ENCODE assay signal across 21 mouse cellular contexts in the genomic region with DNA sequence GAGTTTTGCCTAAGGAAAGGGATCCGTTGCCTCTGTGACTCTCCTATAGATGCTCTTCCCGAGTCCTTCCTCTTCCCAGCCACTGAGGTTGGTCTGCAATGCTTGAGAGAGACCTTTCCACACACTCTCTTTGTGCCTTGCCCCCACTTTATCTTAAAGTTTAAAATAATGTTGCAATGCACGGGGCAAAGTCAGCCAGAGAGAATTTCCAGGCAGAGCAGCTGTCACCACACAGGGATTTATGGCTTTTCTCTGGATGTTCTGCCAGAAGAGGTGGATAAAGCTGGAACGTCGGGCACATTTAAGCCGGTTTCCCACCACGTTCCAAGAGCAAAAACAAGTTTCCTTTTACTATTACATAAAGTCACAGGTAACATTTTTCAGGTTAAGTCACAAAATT. TPM values are rescaled to one million over a fixed set of nuclear protein-coding genes. Genes with fewer than 3 reads are reported as not detected.
DNase-seq lines count a peak whose midpoint lies in the region; ATAC-seq lines count a peak whose summit lies in the region.
"Had no signal": no experiment of that assay in that cellular context is flagged by ENCODE, and none has a peak within 500 bp of the region (broad histone marks: within the 10 kb centered on the region; RNA-seq: fewer than 3 reads in every experiment).

No protein-coding gene starts in this region.

- no peak overlapping the region for H3K9ac ChIP-seq in heart, embryonic 16.5 days (ENCODE audit: low read length)
- H3K9ac ChIP-seq in stomach, embryonic 14.5 days (replicated peaks; ENCODE audit: low read depth, low read length) = no peak overlapping the region
- H3K9ac ChIP-seq: forebrain, embryonic 15.5 days; lung, embryonic 15.5 days had no signal

- ATAC-seq in heart, embryonic 16.5 days (replicated peaks; ENCODE audit: extremely low read depth, insufficient read depth, low FRiP score) = peak; percentile 51; the same call in 1 of the 2 replicates
- ATAC-seq in stomach, embryonic 14.5 days (ENCODE audit: insufficient number of reproducible peaks, insufficient read depth, low FRiP score, low read depth) = 0 out of 2 replicates have a peak, but pooled peaks have one; percentile 23
- ATAC-seq: forebrain, embryonic 15.5 days; hindbrain, postnatal 0 days; midbrain, embryonic 16.5 days had no signal

- 24% methylated on average over 7 of the region's 7 CpGs for WGBS in heart, embryonic 16.5 days
- 26% methylated on average over 7 of the region's 7 CpGs for WGBS in stomach, embryonic 14.5 days

- peak overlapping the region; percentile 40 for H3K4me2 ChIP-seq in heart, embryonic 16.5 days (ENCODE audit: low read depth, low read length)
- H3K4me2 ChIP-seq in stomach, embryonic 14.5 days (replicated peaks; ENCODE audit: low read depth, low read length) = no peak overlapping the region
- H3K4me2 ChIP-seq: forebrain, embryonic 15.5 days; lung, embryonic 15.5 days had no signal

- no peak overlapping the region for H3K27ac ChIP-seq in heart, embryonic 16.5 days (ENCODE audit: low read length)
- no peak overlapping the region for H3K27ac ChIP-seq in stomach, embryonic 14.5 days (ENCODE audit: low read length)
- H3K27ac ChIP-seq: forebrain, embryonic 15.5 days; hindbrain, postnatal 0 days; lung, embryonic 15.5 days had no signal

- H3K9me3 ChIP-seq in heart, embryonic 16.5 days (replicated peaks; ENCODE audit: control insufficient read depth, low read length) = no peaks in the 10 kb centered on the region
- H3K9me3 ChIP-seq in stomach, embryonic 14.5 days (ENCODE audit: control insufficient read depth, low read depth, low read length) = no peaks in the 10 kb centered on the region
- H3K9me3 ChIP-seq: forebrain, embryonic 15.5 days; lung, embryonic 15.5 days had no signal

- H3K4me1 ChIP-seq in heart, embryonic 16.5 days (ENCODE audit: control insufficient read depth, insufficient read depth, low read length) = peaks cover 45% of the 10 kb centered on the region
- peaks cover 1% of the 10 kb centered on the region; the same call in 1 of the 2 replicates for H3K4me1 ChIP-seq in stomach, embryonic 14.5 days (ENCODE audit: control insufficient read depth, insufficient read depth, low read length)
- H3K4me1 ChIP-seq: forebrain, embryonic 15.5 days had no signal

- H3K27me3 ChIP-seq in heart, embryonic 16.5 days (ENCODE audit: control insufficient read depth, insufficient read depth, low read length) = no peaks in the 10 kb centered on the region
- H3K27me3 ChIP-seq in stomach, embryonic 14.5 days (ENCODE audit: control insufficient read depth, insufficient read depth, low read length) = no peaks in the 10 kb centered on the region
- H3K27me3 ChIP-seq: forebrain, embryonic 15.5 days; lung, embryonic 15.5 days had no signal

- no peak overlapping the region for H3K4me3 ChIP-seq in heart, embryonic 16.5 days (ENCODE audit: low read length)
- H3K4me3 ChIP-seq in stomach, embryonic 14.5 days (ENCODE audit: low read depth, low read length) = no peak overlapping the region
- H3K4me3 ChIP-seq: forebrain, embryonic 15.5 days; lung, embryonic 15.5 days; megakaryocyte, embryonic 14.5 days had no signal

- H3K36me3 ChIP-seq in heart, embryonic 16.5 days (ENCODE audit: control insufficient read depth, insufficient read depth) = no peaks in the 10 kb centered on the region
- H3K36me3 ChIP-seq in stomach, embryonic 14.5 days (ENCODE audit: control insufficient read depth, insufficient read depth, low read length) = no peaks in the 10 kb centered on the region
- H3K36me3 ChIP-seq: forebrain, embryonic 15.5 days; lung, embryonic 15.5 days had no signal

- no peak for DNase-seq in heart, postnatal 25 days (ENCODE audit: low spot score)
- DNase-seq in 3T3-L1 (ENCODE audit: low read depth, low spot score) (peak; percentile 88), adipocyte (ENCODE audit: low spot score) (peak; percentile 86)
- DNase-seq in thymus, postnatal 0 days (ENCODE audit: low spot score) = no peak
- no peak for DNase-seq in cerebellum, adult 9-10 months
- DNase-seq: cerebellum, adult 2 months; embryo, embryonic 11 days; heart, adult 18-20 months; heart, postnatal 4 days; kidney, postnatal 10 days; right cerebral cortex, postnatal 14 days; thymus, postnatal 36 days had no signal

- intact Hi-C loops in heart, postnatal 25 days (cut with DNase I) = no loop called here

RNA-seq across cellular contexts. Expression of a gene that starts 27.1 kb away (rescaled TPM):
- 268 and 275 TPM in 2 replicates for polyA plus RNA-seq in heart, embryonic 16.5 days (2015; fragmentation: Nextera tagmentation; extraction: Ambion mirVana)
- total RNA-seq in heart, postnatal 25 days (2021) = 100 to 1,000 TPM; 123 to 126 TPM
- polyA plus RNA-seq in stomach, embryonic 14.5 days (2014; fragmentation: Nextera tagmentation; extraction: Ambion mirVana) = 67.7 and 68.7 TPM in 2 replicates
- 169 and 187 TPM in 2 replicates for polyA plus RNA-seq in thymus, postnatal 0 days (2015; fragmentation: Nextera tagmentation; extraction: Ambion mirVana)

RNA-seq across cellular contexts. Expression of a gene that starts 40.9 kb away (rescaled TPM):
- polyA plus RNA-seq in heart, embryonic 16.5 days (2015; fragmentation: Nextera tagmentation; extraction: Ambion mirVana) = not detected in 2 replicates
- not detected for total RNA-seq in heart, postnatal 25 days (2021)
- not detected in 2 replicates for polyA plus RNA-seq in stomach, embryonic 14.5 days (2014; fragmentation: Nextera tagmentation; extraction: Ambion mirVana)
- polyA plus RNA-seq in thymus, postnatal 0 days (2015; fragmentation: Nextera tagmentation; extraction: Ambion mirVana) = not detected in 2 replicates
- total RNA-seq: heart, adult 18-20 months; heart, postnatal 4 days; left cerebral cortex, postnatal 14 days; liver, adult 2 months had no signal
- polyA plus RNA-seq: forebrain, embryonic 15.5 days; liver, adult 2 months; lung, embryonic 15.5 days; midbrain, embryonic 16.5 days had no signal

Comparison
In these comparisons a context has a peak if more than half of its experiments do, and no peak if none do; other contexts are left out.
1. DNase-seq: peak in 3T3-L1 (single experiment) and adipocyte (single experiment); none in heart, postnatal 25 days (single experiment), thymus, postnatal 0 days (single experiment) and cerebellum, adult 9-10 months (single experiment).